Mouse (Mus musculus) ES-E14 (cell line): ENCODE measurements around the gene Hoxd11. TPM values are rescaled to one million over a fixed set of nuclear protein-coding genes. Genes with fewer than 3 reads are reported as not detected.

Experiments used
- DNase-seq: peaks from one replicate; pipeline ENCODE4 v3.0.0-alpha.2; 2013; ENCODE audit warnings: low read depth, low spot score
- H3K27ac ChIP-seq: 2 replicates; pipeline ENCODE4 v1.5.1; 2012; ENCODE audit warnings: low read depth, mild to moderate bottlenecking, low read length, moderate library complexity, mixed read lengths; ENCODE audit not compliant: poor library complexity, insufficient read depth, severe bottlenecking
- H3K36me3 ChIP-seq: 2 replicates; pipeline ENCODE4 v1.6.1; 2012; ENCODE audit warnings: mild to moderate bottlenecking, low read length, moderate library complexity, mixed read lengths; ENCODE audit not compliant: control insufficient read depth, poor library complexity, insufficient read depth, severe bottlenecking
- H3K4me1 ChIP-seq, 2 experiments: fragments of 150-350 bp in 1 of 2; sonication (generic) in 1 of 2; 2 replicates each; pipeline ENCODE4 v1.6.1; 2012; ENCODE audit warnings: low read length in 2 of 2, mild to moderate bottlenecking in 1 of 2, mixed read lengths in 1 of 2; ENCODE audit not compliant: control insufficient read depth in 2 of 2, insufficient read depth in 2 of 2, poor library complexity in 1 of 2
- H3K4me3 ChIP-seq, 2 experiments: fragments of 150-350 bp in 1 of 2; sonication (generic) in 1 of 2; 2 replicates each; pipeline ENCODE4 v1.5.1; 2012; ENCODE audit warnings: low read length in 2 of 2, low read depth in 1 of 2, mild to moderate bottlenecking in 1 of 2, mixed read lengths in 1 of 2; ENCODE audit not compliant: insufficient read depth in 1 of 2, poor library complexity in 1 of 2, severe bottlenecking in 1 of 2
- H3K9ac ChIP-seq: 2 replicates; pipeline ENCODE4 v1.6.1; 2012; ENCODE audit warnings: low read depth, mild to moderate bottlenecking, low read length, mixed read lengths; ENCODE audit not compliant: poor library complexity, insufficient read depth, severe bottlenecking
- H3K9me3 ChIP-seq: fragments of 150-350 bp; sonication (generic); 2 replicates; pipeline ENCODE4 v1.6.1; 2012; ENCODE audit warnings: low read depth, mild to moderate bottlenecking, low read length; ENCODE audit not compliant: control insufficient read depth, insufficient read depth
- CHD2 ChIP-seq: IDR thresholded peaks from 2 replicates; pipeline ENCODE4 v1.6.1; 2014; ENCODE audit warnings: mild to moderate bottlenecking, low read depth, low read length, inconsistent platforms
- HCFC1 ChIP-seq: IDR thresholded peaks from 2 replicates; pipeline ENCODE4 v1.6.1; 2012; ENCODE audit warnings: low read length, inconsistent platforms, borderline replicate concordance; ENCODE audit not compliant: insufficient read depth
- MAFK ChIP-seq: IDR thresholded peaks from 2 replicates; pipeline ENCODE4 v1.6.1; 2014; ENCODE audit warnings: mild to moderate bottlenecking, low read depth, low read length, inconsistent platforms; ENCODE audit not compliant: insufficient read depth
- ZC3H11A ChIP-seq: IDR thresholded peaks from 2 replicates; pipeline ENCODE4 v1.6.1; 2012; ENCODE audit warnings: low read depth, mild to moderate bottlenecking, inconsistent platforms, low read length, borderline replicate concordance
- ZNF384 ChIP-seq: IDR thresholded peaks from 2 replicates; pipeline ENCODE4 v1.6.1; 2012; ENCODE audit warnings: low read depth, low read length, inconsistent platforms
- in situ Hi-C, 2 experiments: fragments of 600-800 bp; cut with MboI; formaldehyde crosslinking; loops; one replicate each; pipeline ENCODE4 v1.15.1; 2025; ENCODE audit warnings: low sequenced_read_pairs in 2 of 2, inconsistent platforms in 1 of 2; ENCODE audit not compliant: unreplicated experiment in 2 of 2
- total RNA-seq: library from RNA; depleted of rRNA; stranded (reverse); fragments of 300-350 nt; gene quantifications from 2 replicates; pipeline ENCODE4 v1.2.3, GENCODE M21; 2012

The Hoxd11 gene
- total RNA-seq, 1 experiment: 0.18 TPM

DNA sequence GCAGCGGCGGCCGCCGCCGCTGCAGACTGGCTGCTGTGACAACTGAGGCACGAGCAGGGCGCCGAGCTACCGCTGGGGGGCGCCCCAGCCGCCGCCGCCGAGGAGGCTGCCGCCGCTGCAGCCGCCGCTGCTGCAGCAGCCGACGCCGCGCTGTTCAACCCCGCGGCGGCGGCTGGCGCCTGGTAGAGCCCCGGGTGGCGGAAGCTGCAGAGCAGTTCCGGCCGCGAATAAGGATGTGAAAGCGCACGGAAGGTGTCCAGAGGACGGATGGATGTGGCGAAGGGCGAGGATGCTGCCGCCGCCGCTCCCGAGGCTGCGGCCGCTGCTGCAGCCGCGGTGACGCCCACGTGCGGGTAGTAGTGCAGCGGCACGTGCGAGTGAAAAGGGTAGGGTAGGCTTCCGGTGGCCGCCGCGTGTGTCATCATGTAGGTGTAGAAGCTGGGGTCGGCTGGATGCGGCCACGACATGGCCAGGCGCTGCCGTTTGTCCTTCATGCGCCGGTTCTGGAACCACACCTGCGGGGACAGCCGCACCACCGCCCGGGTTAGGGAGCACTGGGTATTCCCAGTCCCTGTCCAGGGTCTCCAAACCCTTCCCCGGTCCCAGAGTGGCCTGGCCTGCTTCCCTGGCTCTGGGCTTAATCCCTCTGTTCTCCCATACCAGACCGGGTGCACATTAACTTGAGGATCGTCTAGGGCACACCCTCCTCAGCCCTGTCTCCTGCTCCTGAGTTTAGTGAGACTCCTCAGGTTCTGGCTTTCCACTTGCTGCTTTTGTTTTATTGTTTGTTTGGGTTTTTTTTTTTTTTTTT, 23.3 kb upstream of the Hoxd11 start:
- in situ Hi-C loops: loop anchor here (25.0 kb wide), 2 partner anchors 594 to 1094 kb away; no protein-coding TSS in a partner anchor
- no peak overlapping the region for H3K27ac ChIP-seq

DNA sequence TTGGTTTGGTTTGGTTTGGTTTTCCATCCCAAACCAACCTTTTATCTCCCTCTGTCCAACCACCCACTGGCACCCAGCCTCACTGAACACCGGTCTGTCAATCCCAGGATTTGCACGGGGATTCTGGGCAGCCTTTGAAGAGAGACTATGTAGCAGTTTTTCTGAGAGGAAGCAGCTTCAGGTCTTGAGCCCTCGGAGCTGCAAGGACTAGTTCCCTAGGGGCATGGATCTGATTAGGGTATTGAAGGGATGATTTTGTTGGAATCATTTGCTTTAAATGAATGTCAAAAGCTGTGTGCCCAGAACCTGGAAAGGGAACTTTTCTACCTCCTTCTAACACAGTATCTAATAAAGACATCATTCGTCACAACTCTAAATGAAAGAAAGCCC, 22.7 kb upstream of the Hoxd11 start:
- in situ Hi-C loops: loop anchor here (25.0 kb wide), 2 partner anchors 594 to 1094 kb away; no protein-coding TSS in a partner anchor
- peaks cover 0 to 2% of the 10 kb centered on the region in 2 experiments; a peak in 1 of 4 replicates for H3K4me1 ChIP-seq
- no peak overlapping the region for H3K27ac ChIP-seq
- no peaks in the 10 kb centered on the region for H3K36me3 ChIP-seq
- no peak overlapping the region for H3K4me3 ChIP-seq
- no peak for DNase-seq
- TF ChIP-seq ZNF384 (no peak), ZC3H11A (no peak), HCFC1 (no peak), MAFK (no peak), CHD2 (no peak)
- no peak overlapping the region for H3K9ac ChIP-seq
- no peaks in the 10 kb centered on the region for H3K9me3 ChIP-seq

More for the DNA sequence above, 23.3 kb upstream of the Hoxd11 start:
- no peaks in the 10 kb centered on the region for H3K36me3 ChIP-seq
- H3K9ac ChIP-seq: no peak overlapping the region
- peaks cover 0 to 2% of the 10 kb centered on the region in 2 experiments; a peak in 1 of 4 replicates for H3K4me1 ChIP-seq
- H3K9me3 ChIP-seq: no peaks in the 10 kb centered on the region
- peak overlapping the region; percentile 10 to 67; a peak in 3 of 4 replicates for H3K4me3 ChIP-seq
- no peak for TF ChIP-seq ZNF384
- DNase-seq: no peak

DNA sequence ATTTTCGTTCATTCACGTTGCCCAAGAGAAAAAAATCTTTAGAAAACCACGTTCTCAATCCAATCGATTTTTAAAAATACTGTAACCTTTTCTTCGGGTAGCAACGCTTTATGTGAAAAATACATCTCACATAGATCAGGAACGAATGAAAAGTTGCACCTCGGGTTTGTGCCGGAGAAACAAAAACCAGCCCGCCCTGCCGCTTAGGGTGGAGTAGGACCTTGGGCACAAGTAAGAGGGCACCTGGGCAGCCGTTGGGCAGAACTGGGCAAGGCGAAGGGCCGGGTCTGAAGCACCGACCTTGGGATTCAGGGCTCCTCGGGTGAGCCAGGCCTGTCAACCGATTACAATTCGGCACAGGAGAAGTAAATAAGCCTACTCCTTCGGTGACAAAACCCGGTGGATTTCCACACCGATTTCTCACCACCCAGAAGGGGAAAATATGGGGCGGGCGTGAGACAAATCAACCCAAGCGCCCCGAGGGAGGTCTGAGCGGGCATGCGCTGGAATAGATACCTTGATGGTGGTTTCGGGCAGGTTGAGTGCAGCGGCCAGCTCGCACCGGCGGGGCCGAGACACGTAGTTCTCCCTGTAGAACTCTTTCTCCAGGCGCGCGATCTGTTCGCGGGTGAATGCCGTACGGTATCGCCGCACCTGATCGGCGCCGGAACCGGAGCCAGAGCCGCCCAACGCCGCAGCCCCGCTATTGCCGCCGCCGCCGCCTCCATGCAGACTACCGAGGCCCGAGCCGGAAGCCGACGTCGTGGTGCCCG, 21.9 kb upstream of the Hoxd11 start:
- no peak for TF ChIP-seq MAFK
- TF ChIP-seq ZC3H11A: no peak
- TF ChIP-seq CHD2: no peak
- TF ChIP-seq HCFC1: no peak
- TF ChIP-seq ZNF384: no peak
- DNase-seq: no peak
- no peak overlapping the region for H3K9ac ChIP-seq

DNA sequence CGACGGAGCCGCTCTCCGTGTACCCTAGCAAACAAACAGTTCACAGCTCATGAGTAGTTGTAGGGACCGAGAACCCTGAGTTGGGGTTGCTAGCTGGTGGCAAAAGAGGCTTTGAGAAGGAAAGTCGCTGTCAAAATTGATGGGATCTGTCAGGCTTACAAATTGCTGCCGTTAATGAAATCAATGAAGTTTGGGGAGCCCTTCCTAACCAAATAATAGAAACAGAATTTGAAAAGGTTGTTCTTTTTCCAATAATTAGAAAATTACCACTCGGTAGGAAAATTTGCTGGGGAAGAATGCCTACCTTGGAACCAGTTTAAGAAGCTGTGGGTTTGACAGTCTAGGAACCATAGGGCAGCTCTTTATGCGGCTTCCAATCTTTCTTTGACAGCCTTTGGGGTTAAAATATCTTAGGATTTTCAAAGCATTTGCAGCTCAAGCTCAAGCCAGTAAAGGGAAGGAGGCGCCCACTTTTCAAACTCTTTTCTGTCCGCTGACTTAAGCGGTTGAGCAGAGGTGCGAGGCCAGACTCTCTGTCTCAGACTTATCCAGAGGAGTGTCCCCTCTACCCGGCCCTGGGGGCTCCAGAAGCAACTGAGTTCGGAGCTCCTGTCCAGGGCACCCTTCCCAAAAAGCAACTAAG, 21.2 kb upstream of the Hoxd11 start:
- peak overlapping the region in 1 of 2 experiments; percentile 8; a peak in 2 of 4 replicates for H3K4me3 ChIP-seq
- TF ChIP-seq HCFC1 (no peak), ZC3H11A (no peak), MAFK (no peak), ZNF384 (no peak), CHD2 (no peak)
- in situ Hi-C loops: loop anchor here (25.0 kb wide), 2 partner anchors 596 to 1096 kb away; no protein-coding TSS in a partner anchor
- no peak overlapping the region for H3K27ac ChIP-seq
- peaks cover 0 to 2% of the 10 kb centered on the region in 2 experiments; a peak in 1 of 4 replicates for H3K4me1 ChIP-seq
- H3K36me3 ChIP-seq: no peaks in the 10 kb centered on the region
- DNase-seq: no peak
- H3K9me3 ChIP-seq: no peaks in the 10 kb centered on the region
- H3K9ac ChIP-seq: no peak overlapping the region

More for the DNA sequence above, 21.9 kb upstream of the Hoxd11 start:
- H3K4me3 ChIP-seq: peak overlapping the region in 1 of 2 experiments; percentile 8; a peak in 2 of 4 replicates
- peaks cover 0 to 2% of the 10 kb centered on the region in 2 experiments; a peak in 1 of 4 replicates for H3K4me1 ChIP-seq
- in situ Hi-C loops: loop anchor here (25.0 kb wide), 2 partner anchors 595 to 1095 kb away; no protein-coding TSS in a partner anchor
- no peak overlapping the region for H3K27ac ChIP-seq
- H3K36me3 ChIP-seq: no peaks in the 10 kb centered on the region
- H3K9me3 ChIP-seq: no peaks in the 10 kb centered on the region
